Mouse (Mus musculus) intestine, postnatal 0 days (tissue): ENCODE results near the gene Ncln. TPM values are rescaled to one million over a fixed set of nuclear protein-coding genes. Genes with fewer than 3 reads are reported as not detected.
A peak's percentile ranks its signal among the peaks of the same experiment; 100 is the strongest.

Experiments
- ATAC-seq: fragments of 200-750 bp; cut with Nextera tagmentation; 2 replicates; pipeline ENCODE4 v1.8.0; 2017; ENCODE audit warnings: mild to moderate bottlenecking, moderate TSS enrichment, moderate library complexity
- H3K27ac ChIP-seq: fragments of 300-500 bp; sonication (generic); 2 replicates; pipeline ENCODE4 v1.5.1; 2014; ENCODE audit warnings: mild to moderate bottlenecking, low read depth, low read length, moderate library complexity
- H3K27me3 ChIP-seq: fragments of 300-500 bp; sonication (generic); replicated peaks from 2 replicates; pipeline ENCODE4 v1.6.1; 2014; ENCODE audit warnings: low read length, mixed read lengths; ENCODE audit not compliant: control insufficient read depth, insufficient read depth
- H3K36me3 ChIP-seq: fragments of 300-500 bp; sonication (generic); 2 replicates; pipeline ENCODE4 v1.6.1; 2014; ENCODE audit warnings: mild to moderate bottlenecking, moderate library complexity; ENCODE audit not compliant: control insufficient read depth, insufficient read depth
- H3K4me1 ChIP-seq: fragments of 300-500 bp; sonication (generic); replicated peaks from 2 replicates; pipeline ENCODE4 v1.6.1; 2014; ENCODE audit warnings: antibody characterized with exemption, low read length, mixed read lengths; ENCODE audit not compliant: control insufficient read depth, insufficient read depth
- H3K4me2 ChIP-seq: fragments of 300-500 bp; sonication (generic); replicated peaks from 2 replicates; pipeline ENCODE4 v1.6.1; 2014; ENCODE audit warnings: low read depth, mild to moderate bottlenecking, moderate library complexity
- H3K4me3 ChIP-seq: fragments of 300-500 bp; sonication (generic); 2 replicates; pipeline ENCODE4 v1.5.1; 2014; ENCODE audit warnings: low read depth, low read length
- H3K9ac ChIP-seq: fragments of 300-500 bp; sonication (generic); 2 replicates; pipeline ENCODE4 v1.6.1; 2014; ENCODE audit warnings: mild to moderate bottlenecking, low read depth, low read length
- H3K9me3 ChIP-seq: fragments of 300-500 bp; sonication (generic); 2 replicates; pipeline ENCODE4 v1.6.1; 2016; ENCODE audit warnings: mixed run types; ENCODE audit not compliant: control insufficient read depth
- CTCF ChIP-seq: sonication (generic); IDR thresholded peaks from 2 replicates; pipeline ENCODE4 v1.5.1; 2016; ENCODE audit warnings: low read depth, mild to moderate bottlenecking, control low read depth, antibody characterized with exemption, moderate library complexity
- WGBS: fragments of 180-500 bp; shearing (Covaris S2); extraction: QIAGEN DNeasy Blood & Tissue Kit; methylation state at CpG from one replicate; pipeline ENCODE4 v1.1.7; 2014; 5-methylcytosine and 5-hydroxymethylcytosine counted together
- polyA plus RNA-seq: library from polyadenylated mRNA; unstranded; fragments of >200 nt; fragmentation: Nextera tagmentation; extraction: Ambion mirVana; gene quantifications from 2 replicates; pipeline ENCODE4 v1.2.1, GENCODE M21; 2015

The Ncln gene
- polyA plus RNA-seq, 1 experiment from 2014 or later = 58.6 TPM

GRCm38 (mm10) chr10:81526779-81527178 is 30.6 kb upstream of the Ncln start:
- H3K4me3 ChIP-seq = no peak overlapping the region
- no peak overlapping the region for H3K27ac ChIP-seq
- H3K4me1 ChIP-seq = no peaks in the 10 kb centered on the region
- 10% methylated on average over 14 of the region's 14 CpGs for WGBS
- peaks cover 30% of the 10 kb centered on the region for H3K36me3 ChIP-seq
- TF ChIP-seq CTCF = peak; percentile 97
- no peak overlapping the region for H3K4me2 ChIP-seq
- no peaks in the 10 kb centered on the region for H3K9me3 ChIP-seq
- no peak overlapping the region for H3K9ac ChIP-seq
- ATAC-seq = peak; percentile 34; the same call in 1 of the 2 replicates
- no peaks in the 10 kb centered on the region for H3K27me3 ChIP-seq

GRCm38 (mm10) chr10:81525017-81525694 is 29.0 kb upstream of the Ncln start:
- no peak overlapping the region for H3K9ac ChIP-seq
- no peaks in the 10 kb centered on the region for H3K4me1 ChIP-seq
- H3K27ac ChIP-seq = no peak overlapping the region
- H3K4me3 ChIP-seq = no peak overlapping the region
- no peak for TF ChIP-seq CTCF
- no peaks in the 10 kb centered on the region for H3K27me3 ChIP-seq
- peaks cover 14% of the 10 kb centered on the region for H3K36me3 ChIP-seq
- no peak overlapping the region for H3K4me2 ChIP-seq
- WGBS = 36% methylated on average over 12 of the region's 13 CpGs
- no peaks in the 10 kb centered on the region for H3K9me3 ChIP-seq
- no peak for ATAC-seq

GRCm38 (mm10) chr10:81524051-81524605 is 27.9 kb upstream of the Ncln start, which contains the start of gene Gna15:
TSS of gene Gna15 (minus strand) at chr10:81524225.
- H3K4me2 ChIP-seq = no peak within 1 kb of the TSS; the same call in 1 of the 2 replicates
- no peak for TF ChIP-seq CTCF
- H3K4me3 ChIP-seq = 0 out of 2 replicates have a peak within 1 kb of the TSS, but pooled peaks have one; percentile 0
- 22% methylated on average over 9 of the region's 9 CpGs for WGBS
- ATAC-seq = no peak
- no peak within 1 kb of the TSS for H3K27ac ChIP-seq
- no peak within 1 kb of the TSS for H3K9ac ChIP-seq
- H3K9me3 ChIP-seq = no peaks in the 10 kb centered on the region
- no peaks in the 10 kb centered on the region for H3K27me3 ChIP-seq
- H3K36me3 ChIP-seq = peaks cover 4% of the 10 kb centered on the region
- H3K4me1 ChIP-seq = no peaks in the 10 kb centered on the region

GRCm38 (mm10) chr10:81523570-81523969 is 27.4 kb upstream of the Ncln start:
- no peak for ATAC-seq
- Histone ChIP-seq H3K36me3 (no peaks in the 10 kb centered on the region), H3K9me3 (no peaks in the 10 kb centered on the region), H3K4me1 (no peaks in the 10 kb centered on the region), H3K4me3 (0 out of 2 replicates have a peak overlapping the region, but pooled peaks have one; percentile 0), H3K27ac (no peak overlapping the region), H3K9ac (no peak overlapping the region), H3K4me2 (no peak overlapping the region; the same call in 1 of the 2 replicates), H3K27me3 (no peaks in the 10 kb centered on the region)
- no peak for TF ChIP-seq CTCF
- WGBS = 22% methylated on average over 19 of the region's 19 CpGs

GRCm38 (mm10) chr10:81523142-81523541 is 26.9 kb upstream of the Ncln start:
- Histone ChIP-seq H3K9me3 (no peaks in the 10 kb centered on the region), H3K27me3 (no peaks in the 10 kb centered on the region), H3K4me2 (no peak overlapping the region), H3K36me3 (no peaks in the 10 kb centered on the region), H3K9ac (no peak overlapping the region), H3K27ac (no peak overlapping the region), H3K4me3 (no peak overlapping the region), H3K4me1 (no peaks in the 10 kb centered on the region)
- WGBS = 67% methylated on average over 6 of the region's 6 CpGs
- no peak for ATAC-seq
- no peak for TF ChIP-seq CTCF

GRCm38 (mm10) chr10:81519978-81520365 is 23.8 kb upstream of the Ncln start:
- 49% methylated on average over 3 of the region's 3 CpGs for WGBS
- ATAC-seq = no peak
- Histone ChIP-seq H3K27me3 (no peaks in the 10 kb centered on the region), H3K9ac (no peak overlapping the region), H3K4me3 (no peak overlapping the region), H3K4me2 (no peak overlapping the region), H3K36me3 (no peaks in the 10 kb centered on the region), H3K9me3 (no peaks in the 10 kb centered on the region), H3K4me1 (no peaks in the 10 kb centered on the region), H3K27ac (no peak overlapping the region)
- no peak for TF ChIP-seq CTCF
